Mouse (Mus musculus) erythroblast, embryonic 14.5 days (primary cell): Measurements from ENCODE around the gene Ffar3. TPM values are rescaled to one million over a fixed set of nuclear protein-coding genes. Genes with fewer than 3 reads are reported as not detected.

Experiments used
- H3K27me3 ChIP-seq: 2 replicates; pipeline ENCODE4 v1.6.1; 2012; ENCODE audit warnings: inconsistent platforms; ENCODE audit not compliant: control insufficient read depth
- H3K36me3 ChIP-seq: 2 replicates; pipeline ENCODE4 v1.6.1; 2012; ENCODE audit warnings: mild to moderate bottlenecking, inconsistent platforms; ENCODE audit not compliant: control insufficient read depth
- H3K4me1 ChIP-seq: 2 replicates; pipeline ENCODE4 v1.6.1; 2012; ENCODE audit warnings: inconsistent platforms; ENCODE audit not compliant: control insufficient read depth
- H3K4me3 ChIP-seq: replicated peaks from 2 replicates; pipeline ENCODE3; 2012; ENCODE audit warnings: moderate library complexity, mild to moderate bottlenecking, inconsistent platforms
- H3K9me3 ChIP-seq: 2 replicates; pipeline ENCODE4 v1.6.1; 2012; ENCODE audit warnings: low read length, inconsistent platforms, mixed read lengths; ENCODE audit not compliant: control insufficient read depth
- GATA1 ChIP-seq: IDR thresholded peaks from 2 replicates; pipeline ENCODE4 v1.6.1; 2012; ENCODE audit warnings: low read length, inconsistent platforms, mixed read lengths
- TAL1 ChIP-seq: IDR thresholded peaks from 3 replicates; pipeline ENCODE4 v1.6.1; 2012; ENCODE audit warnings: low read length, inconsistent platforms, mixed read lengths
- polyA plus RNA-seq: library from polyadenylated mRNA; stranded (reverse); fragments of >175 nt; gene quantifications from 2 replicates; pipeline ENCODE4 v1.2.3, GENCODE M21; 2012

Gene Ffar3
- polyA plus RNA-seq = 0.02 TPM in 1 of 2 replicates, not detected in the other

- Histone ChIP-seq H3K4me1 (peaks cover 3% of the 10 kb centered on the region), H3K27me3 (no peaks in the 10 kb centered on the region)
- TF ChIP-seq GATA1 (no peak), TAL1 (no peak)
These were observed at the start of gene Ffar3 for GRCm38 (mm10) chr7:30856078-30856477. Gene Ffar3 (minus strand): TSS chr7:30856178.

GRCm38 (mm10) chr7:30904042-30904441 is 48.1 kb upstream of the Ffar3 start:
- Histone ChIP-seq H3K36me3 (no peaks in the 10 kb centered on the region), H3K27me3 (peaks cover 10% of the 10 kb centered on the region), H3K4me1 (peaks cover 2% of the 10 kb centered on the region), H3K9me3 (no peaks in the 10 kb centered on the region), H3K4me3 (no peak overlapping the region)
- TF ChIP-seq TAL1 (no peak), GATA1 (no peak)

More at GRCm38 (mm10) chr7:30856078-30856477, at the start of gene Ffar3:
- H3K9me3 ChIP-seq = no peaks in the 10 kb centered on the region
- H3K36me3 ChIP-seq = no peaks in the 10 kb centered on the region
- H3K4me3 ChIP-seq = no peak within 1 kb of the TSS

- Histone ChIP-seq H3K36me3 (no peaks in the 10 kb centered on the region), H3K9me3 (no peaks in the 10 kb centered on the region), H3K4me1 (no peaks in the 10 kb centered on the region), H3K27me3 (no peaks in the 10 kb centered on the region), H3K4me3 (no peak overlapping the region)
- TF ChIP-seq GATA1 (no peak), TAL1 (no peak)
These were observed 39.2 kb upstream of the Ffar3 start for GRCm38 (mm10) chr7:30895217-30895616.

- H3K4me3 ChIP-seq = no peak overlapping the region
- no peak for TF ChIP-seq TAL1
- no peak for TF ChIP-seq GATA1
- H3K27me3 ChIP-seq = no peaks in the 10 kb centered on the region
- no peaks in the 10 kb centered on the region for H3K9me3 ChIP-seq
- H3K4me1 ChIP-seq = no peaks in the 10 kb centered on the region
- no peaks in the 10 kb centered on the region for H3K36me3 ChIP-seq
These were observed 36.5 kb upstream of the Ffar3 start for GRCm38 (mm10) chr7:30892515-30892914.

- H3K9me3 ChIP-seq = no peaks in the 10 kb centered on the region
- H3K36me3 ChIP-seq = no peaks in the 10 kb centered on the region
- TF ChIP-seq GATA1 (no peak), TAL1 (no peak)
- H3K4me3 ChIP-seq = no peak overlapping the region
- no peaks in the 10 kb centered on the region for H3K27me3 ChIP-seq
- no peaks in the 10 kb centered on the region for H3K4me1 ChIP-seq
These were observed 35.8 kb upstream of the Ffar3 start for GRCm38 (mm10) chr7:30891746-30892145.

- H3K36me3 ChIP-seq = no peaks in the 10 kb centered on the region
- H3K4me3 ChIP-seq = no peak overlapping the region
- no peaks in the 10 kb centered on the region for H3K27me3 ChIP-seq
- TF ChIP-seq TAL1 = no peak
- no peaks in the 10 kb centered on the region for H3K4me1 ChIP-seq
- H3K9me3 ChIP-seq = no peaks in the 10 kb centered on the region
These were observed 34.7 kb upstream of the Ffar3 start for GRCm38 (mm10) chr7:30890681-30891080.

- H3K9me3 ChIP-seq = no peaks in the 10 kb centered on the region
- no peaks in the 10 kb centered on the region for H3K4me1 ChIP-seq
- no peaks in the 10 kb centered on the region for H3K36me3 ChIP-seq
- H3K4me3 ChIP-seq = no peak overlapping the region
- H3K27me3 ChIP-seq = no peaks in the 10 kb centered on the region
- TF ChIP-seq GATA1 = no peak
- TF ChIP-seq TAL1 = no peak
These were observed 32.8 kb upstream of the Ffar3 start for GRCm38 (mm10) chr7:30888786-30889185.

GRCm38 (mm10) chr7:30887568-30888188 is 31.7 kb upstream of the Ffar3 start:
- no peak for TF ChIP-seq TAL1
- no peak for TF ChIP-seq GATA1

GRCm38 (mm10) chr7:30886852-30887251 is 30.9 kb upstream of the Ffar3 start:
- Histone ChIP-seq H3K4me1 (no peaks in the 10 kb centered on the region), H3K9me3 (no peaks in the 10 kb centered on the region), H3K36me3 (no peaks in the 10 kb centered on the region), H3K27me3 (no peaks in the 10 kb centered on the region), H3K4me3 (no peak overlapping the region)
- TF ChIP-seq TAL1 = no peak
- no peak for TF ChIP-seq GATA1

More at GRCm38 (mm10) chr7:30887568-30888188, 31.7 kb upstream of the Ffar3 start:
- Histone ChIP-seq H3K27me3 (no peaks in the 10 kb centered on the region), H3K4me3 (no peak overlapping the region), H3K4me1 (no peaks in the 10 kb centered on the region), H3K9me3 (no peaks in the 10 kb centered on the region), H3K36me3 (no peaks in the 10 kb centered on the region)

GRCm38 (mm10) chr7:30884047-30884446 is 28.1 kb upstream of the Ffar3 start:
- no peaks in the 10 kb centered on the region for H3K4me1 ChIP-seq
- no peaks in the 10 kb centered on the region for H3K27me3 ChIP-seq
- no peaks in the 10 kb centered on the region for H3K36me3 ChIP-seq
- TF ChIP-seq GATA1 = no peak
- no peak for TF ChIP-seq TAL1
- H3K4me3 ChIP-seq = no peak overlapping the region
- H3K9me3 ChIP-seq = no peaks in the 10 kb centered on the region
